In the genomic region with DNA sequence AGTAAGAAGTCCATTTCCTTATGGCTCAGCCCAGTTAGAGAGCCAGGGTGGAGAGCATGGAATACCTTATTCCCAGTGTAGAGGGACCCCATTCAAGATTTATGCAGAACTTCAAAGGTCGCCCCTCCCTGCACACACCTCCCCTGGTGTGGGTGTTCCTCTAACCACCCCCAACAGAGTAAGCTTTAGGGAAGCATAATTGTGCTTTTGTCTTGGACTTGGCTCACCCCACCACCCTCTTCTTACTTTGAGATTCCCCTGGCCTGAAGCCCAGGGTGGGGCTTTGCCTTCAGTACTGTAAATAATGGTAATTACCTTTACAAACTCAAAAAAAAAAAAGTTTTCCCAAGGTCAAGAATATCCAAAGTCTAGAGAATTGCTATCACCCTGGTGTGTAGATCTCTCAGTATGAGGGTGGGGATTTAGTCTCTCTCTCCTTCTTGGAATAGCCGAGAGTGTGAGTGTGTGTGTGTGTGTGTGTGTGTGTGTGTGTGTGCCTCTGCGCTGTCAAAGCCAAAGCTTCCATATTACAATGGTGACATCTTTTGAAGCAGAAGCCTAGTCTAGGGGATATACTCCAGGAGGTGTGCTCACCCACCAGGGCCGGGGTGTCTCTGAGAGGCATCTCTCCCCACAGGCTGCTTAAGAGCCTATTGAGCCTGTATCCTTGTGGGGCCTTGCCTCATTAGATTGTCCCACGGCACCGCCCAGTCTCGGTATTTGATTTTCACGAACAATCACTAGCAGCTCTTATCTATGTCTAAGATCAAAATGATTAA, we compare ENCODE assay signal across 21 mouse cellular contexts.
DNase-seq lines count a peak whose midpoint lies in the region; ATAC-seq lines count a peak whose summit lies in the region.
"Had no signal": no experiment of that assay in that cellular context is flagged by ENCODE, and none has a peak within 500 bp of the region (broad histone marks: within the 10 kb centered on the region; RNA-seq: fewer than 3 reads in every experiment).

No protein-coding gene starts in this region.

- peaks cover 5% of the 10 kb centered on the region; the same call in 1 of the 2 replicates for H3K9me3 ChIP-seq in hindbrain, embryonic 12.5 days (replicated peaks)
- H3K9me3 ChIP-seq in hindbrain, embryonic 13.5 days: no peaks in the 10 kb centered on the region
- no peaks in the 10 kb centered on the region for H3K9me3 ChIP-seq in embryonic facial prominence, embryonic 15.5 days (replicated peaks)
- no peaks in the 10 kb centered on the region for H3K9me3 ChIP-seq in stomach, embryonic 15.5 days
- H3K9me3 ChIP-seq: forebrain, embryonic 13.5 days; heart, embryonic 15.5 days; hindbrain, embryonic 10.5 days; limb, embryonic 13.5 days had no signal

- no peak overlapping the region for H3K4me3 ChIP-seq in hindbrain, embryonic 12.5 days
- no peak overlapping the region for H3K4me3 ChIP-seq in hindbrain, embryonic 13.5 days
- H3K4me3 ChIP-seq in embryonic facial prominence, embryonic 15.5 days (replicated peaks): no peak overlapping the region
- H3K4me3 ChIP-seq in stomach, embryonic 15.5 days (replicated peaks): no peak overlapping the region
- H3K4me3 ChIP-seq: forebrain, embryonic 13.5 days; heart, embryonic 15.5 days; hindbrain, embryonic 10.5 days; limb, embryonic 13.5 days had no signal

- peak; percentile 2 for DNase-seq in ovary, postnatal 14 days (ENCODE audit: low spot score)
- no peak for DNase-seq in ovary, postnatal 36 days (ENCODE audit: low spot score)
- DNase-seq: adrenal gland, postnatal 36 days; cerebellum, adult 9-11 months; heart, adult 18-20 months; kidney, adult 11 months; kidney, postnatal 36 days; right cerebral cortex, postnatal 14 days; thymus, adult 18-20 months had no signal

- H3K36me3 ChIP-seq in hindbrain, embryonic 12.5 days: no peaks in the 10 kb centered on the region
- no peaks in the 10 kb centered on the region for H3K36me3 ChIP-seq in hindbrain, embryonic 13.5 days
- H3K36me3 ChIP-seq in embryonic facial prominence, embryonic 15.5 days: no peaks in the 10 kb centered on the region
- no peaks in the 10 kb centered on the region for H3K36me3 ChIP-seq in stomach, embryonic 15.5 days
- H3K36me3 ChIP-seq: heart, embryonic 15.5 days; hindbrain, embryonic 10.5 days; limb, embryonic 13.5 days had no signal

- ATAC-seq in hindbrain, embryonic 12.5 days (ENCODE audit: low FRiP score): peak; percentile 33; the same call in 1 of the 2 replicates
- ATAC-seq in hindbrain, embryonic 13.5 days (ENCODE audit: low FRiP score): no peak
- peak; percentile 34; the same call in 1 of the 2 replicates for ATAC-seq in embryonic facial prominence, embryonic 15.5 days (ENCODE audit: insufficient number of reproducible peaks, low FRiP score, low TSS enrichment, low read depth)
- ATAC-seq in stomach, embryonic 15.5 days (ENCODE audit: insufficient read depth, low FRiP score, low read depth): peak; percentile 35; the same call in 1 of the 2 replicates
- ATAC-seq in granulocyte monocyte progenitor cell, adult 5-6 weeks (replicated peaks; ENCODE audit: poor library complexity, severe bottlenecking): no peak
- ATAC-seq in inflammation-experienced regulatory T-cells, adult 6 months: no peak
- ATAC-seq: forebrain, embryonic 13.5 days; midbrain, embryonic 16.5 days; Patski had no signal

- no peak overlapping the region for H3K9ac ChIP-seq in hindbrain, embryonic 12.5 days
- no peak overlapping the region for H3K9ac ChIP-seq in hindbrain, embryonic 13.5 days
- no peak overlapping the region for H3K9ac ChIP-seq in embryonic facial prominence, embryonic 15.5 days
- H3K9ac ChIP-seq in stomach, embryonic 15.5 days: no peak overlapping the region
- H3K9ac ChIP-seq: forebrain, embryonic 13.5 days; heart, embryonic 15.5 days; limb, embryonic 13.5 days had no signal

- H3K4me1 ChIP-seq in hindbrain, embryonic 12.5 days: peaks cover 12% of the 10 kb centered on the region
- peaks cover 11% of the 10 kb centered on the region for H3K4me1 ChIP-seq in hindbrain, embryonic 13.5 days (replicated peaks)
- no peaks in the 10 kb centered on the region for H3K4me1 ChIP-seq in embryonic facial prominence, embryonic 15.5 days
- H3K4me1 ChIP-seq in stomach, embryonic 15.5 days: no peaks in the 10 kb centered on the region
- H3K4me1 ChIP-seq: heart, embryonic 15.5 days had no signal

- WGBS in hindbrain, embryonic 12.5 days: 87% methylated on average over 8 of the region's 8 CpGs
- 77% methylated on average over 8 of the region's 8 CpGs for WGBS in hindbrain, embryonic 13.5 days
- 78% methylated on average over 8 of the region's 8 CpGs for WGBS in embryonic facial prominence, embryonic 15.5 days
- 66% methylated on average over 8 of the region's 8 CpGs for WGBS in stomach, embryonic 15.5 days

- peaks cover 2% of the 10 kb centered on the region; the same call in 1 of the 2 replicates for H3K27me3 ChIP-seq in hindbrain, embryonic 12.5 days
- peaks cover 2% of the 10 kb centered on the region for H3K27me3 ChIP-seq in hindbrain, embryonic 13.5 days
- no peaks in the 10 kb centered on the region for H3K27me3 ChIP-seq in embryonic facial prominence, embryonic 15.5 days
- no peaks in the 10 kb centered on the region for H3K27me3 ChIP-seq in stomach, embryonic 15.5 days (replicated peaks)
- H3K27me3 ChIP-seq: heart, embryonic 15.5 days; limb, embryonic 13.5 days; Patski had no signal

- no peak overlapping the region for H3K27ac ChIP-seq in hindbrain, embryonic 12.5 days
- no peak overlapping the region for H3K27ac ChIP-seq in hindbrain, embryonic 13.5 days
- no peak overlapping the region for H3K27ac ChIP-seq in embryonic facial prominence, embryonic 15.5 days (replicated peaks)
- H3K27ac ChIP-seq in stomach, embryonic 15.5 days: no peak overlapping the region
- H3K27ac ChIP-seq: forebrain, embryonic 13.5 days; heart, embryonic 15.5 days; hindbrain, embryonic 10.5 days; limb, embryonic 13.5 days had no signal

- H3K4me2 ChIP-seq in hindbrain, embryonic 12.5 days (replicated peaks): no peak overlapping the region
- H3K4me2 ChIP-seq in hindbrain, embryonic 13.5 days: no peak overlapping the region
- H3K4me2 ChIP-seq in embryonic facial prominence, embryonic 15.5 days (replicated peaks): no peak overlapping the region
- H3K4me2 ChIP-seq in stomach, embryonic 15.5 days: no peak overlapping the region
- H3K4me2 ChIP-seq: forebrain, embryonic 13.5 days; heart, embryonic 15.5 days; limb, embryonic 13.5 days had no signal

Comparison
In these comparisons a context has a peak if more than half of its experiments do, and no peak if none do; other contexts are left out.
1. ATAC-seq: peak in hindbrain, embryonic 12.5 days (single experiment), embryonic facial prominence, embryonic 15.5 days (single experiment) and stomach, embryonic 15.5 days (single experiment); none in hindbrain, embryonic 13.5 days (single experiment), granulocyte monocyte progenitor cell, adult 5-6 weeks (single experiment) and inflammation-experienced regulatory T-cells, adult 6 months (single experiment).